Mouse (Mus musculus) G1E (cell line): Measurements from ENCODE around the gene Uroc1. TPM values are rescaled to one million over a fixed set of nuclear protein-coding genes. Genes with fewer than 3 reads are reported as not detected.

Source experiments
- ATAC-seq: 2 replicates; pipeline ENCODE4 v1.8.0; 2016; ENCODE audit warnings: mild to moderate bottlenecking; ENCODE audit not compliant: insufficient number of reproducible peaks, poor library complexity, low FRiP score, severe bottlenecking; ENCODE audit errors: extremely low read depth
- DNase-seq: peaks from one replicate; pipeline ENCODE4 v3.0.0; 2012; ENCODE audit warnings: low spot score
- H3K27me3 ChIP-seq: 2 replicates; pipeline ENCODE4 v1.6.1; 2012; ENCODE audit warnings: mild to moderate bottlenecking, low read length, inconsistent platforms; ENCODE audit not compliant: insufficient read depth
- H3K36me3 ChIP-seq: replicated peaks from 2 replicates; pipeline ENCODE3; 2012; ENCODE audit warnings: mild to moderate bottlenecking, inconsistent platforms
- H3K4me1 ChIP-seq: 2 replicates; pipeline ENCODE4 v1.6.1; 2012; ENCODE audit warnings: low read depth, low read length, inconsistent platforms, mixed read lengths; ENCODE audit not compliant: insufficient read depth
- H3K4me3 ChIP-seq: 2 replicates; pipeline ENCODE4 v1.5.1; 2012; ENCODE audit warnings: low read depth, mild to moderate bottlenecking, inconsistent platforms, low read length, moderate library complexity, mixed read lengths
- H3K9me3 ChIP-seq: replicated peaks from 2 replicates; pipeline ENCODE4 v1.6.1; 2012; ENCODE audit warnings: inconsistent platforms
- CTCF ChIP-seq: IDR thresholded peaks from 2 replicates; pipeline ENCODE4 v1.5.1; 2012; ENCODE audit warnings: low read depth, low read length, inconsistent platforms, mixed read lengths
- GATA1 ChIP-seq: IDR thresholded peaks from 2 replicates; pipeline ENCODE4 v1.6.1; 2012; ENCODE audit warnings: borderline replicate concordance, low read length, inconsistent platforms, mixed read lengths
- GATA2 ChIP-seq: IDR thresholded peaks from 2 replicates; pipeline ENCODE4 v1.6.1; 2012; ENCODE audit warnings: low read depth, low read length, inconsistent platforms, borderline replicate concordance
- POLR2AphosphoS5 ChIP-seq: IDR thresholded peaks from 2 replicates; pipeline ENCODE4 v1.6.1; 2012; ENCODE audit warnings: low read depth, low read length, inconsistent platforms; ENCODE audit not compliant: insufficient replicate concordance
- TAL1 ChIP-seq: conservative IDR thresholded peaks from 2 replicates; pipeline ENCODE4 v1.6.1; 2012; ENCODE audit warnings: low read depth, low read length, inconsistent platforms, mixed read lengths
- polyA plus RNA-seq: library from polyadenylated mRNA; stranded (reverse); fragments of >175 nt; gene quantifications from 2 replicates; pipeline ENCODE4 v1.2.3, GENCODE M21; 2012
- total RNA-seq, 2 experiments: library from RNA; stranded (forward) in 1 of 2; stranded (reverse) in 1 of 2; fragments of 200-1000 nt in 1 of 2; fragments of >200 nt in 1 of 2; fragmentation: Nextera tagmentation in 1 of 2; gene quantifications; 2 replicates each; pipeline ENCODE4 v1.2.3; 2014 to 2017

The Uroc1 gene
- total and polyA plus RNA-seq, 3 experiments: not detected

DNA sequence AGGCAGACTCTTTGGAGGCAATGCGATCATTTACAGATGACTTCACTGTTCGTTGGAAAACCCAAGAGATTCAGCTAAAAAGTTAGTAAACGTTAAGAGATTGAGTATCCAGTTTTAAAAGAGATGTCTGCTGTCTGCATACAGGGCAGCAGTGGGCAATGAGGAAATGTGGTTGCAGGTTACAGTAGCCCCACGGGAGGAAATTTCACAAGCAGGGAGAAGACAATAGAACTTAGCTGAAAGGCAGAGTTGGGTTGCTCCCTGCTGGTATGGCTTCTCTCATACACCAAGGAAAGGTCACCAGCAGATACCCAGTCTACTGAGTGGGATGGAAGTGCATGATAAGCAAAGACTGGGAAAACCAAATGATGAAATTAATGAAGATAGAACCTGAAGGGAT is 57.5 kb downstream of the Uroc1 start:
- TF ChIP-seq TAL1: no peak
- TF ChIP-seq CTCF: no peak
- TF ChIP-seq GATA2: no peak
- TF ChIP-seq GATA1: no peak
- no peak for TF ChIP-seq POLR2AphosphoS5
- no peaks in the 10 kb centered on the region for H3K27me3 ChIP-seq
- peaks cover 91% of the 10 kb centered on the region for H3K36me3 ChIP-seq
- H3K9me3 ChIP-seq: no peaks in the 10 kb centered on the region
- no peak for ATAC-seq
- no peak for DNase-seq
- no peak overlapping the region for H3K4me3 ChIP-seq
- no peaks in the 10 kb centered on the region for H3K4me1 ChIP-seq

GRCm38 (mm10) chr6:90393948-90394347 is 60.9 kb downstream of the Uroc1 start:
- Histone ChIP-seq H3K27me3 (no peaks in the 10 kb centered on the region), H3K4me3 (no peak overlapping the region), H3K4me1 (0 out of 2 replicates have a peak, but pooled peaks cover 2% of the 10 kb centered on the region), H3K36me3 (peaks cover 86% of the 10 kb centered on the region), H3K9me3 (no peaks in the 10 kb centered on the region)
- DNase-seq (no peak), ATAC-seq (no peak)
- TF ChIP-seq TAL1: no peak
- TF ChIP-seq GATA2: no peak
- TF ChIP-seq CTCF: no peak
- TF ChIP-seq GATA1: no peak
- no peak for TF ChIP-seq POLR2AphosphoS5

- ATAC-seq (no peak), DNase-seq (no peak)
- H3K27me3 ChIP-seq: no peaks in the 10 kb centered on the region
- 0 out of 2 replicates have a peak, but pooled peaks cover 2% of the 10 kb centered on the region for H3K4me1 ChIP-seq
- no peaks in the 10 kb centered on the region for H3K9me3 ChIP-seq
- TF ChIP-seq GATA2 (no peak), POLR2AphosphoS5 (no peak), GATA1 (no peak), CTCF (no peak)
- no peak overlapping the region for H3K4me3 ChIP-seq
- H3K36me3 ChIP-seq: peaks cover 88% of the 10 kb centered on the region
These were observed 62.7 kb downstream of the Uroc1 start for GRCm38 (mm10) chr6:90395751-90396150.

GRCm38 (mm10) chr6:90397291-90397690 is 64.2 kb downstream of the Uroc1 start:
- peaks cover 88% of the 10 kb centered on the region for H3K36me3 ChIP-seq
- no peak overlapping the region for H3K4me3 ChIP-seq
- H3K4me1 ChIP-seq: 0 out of 2 replicates have a peak, but pooled peaks cover 2% of the 10 kb centered on the region
- no peak for DNase-seq
- no peak for ATAC-seq
- no peaks in the 10 kb centered on the region for H3K9me3 ChIP-seq
- no peaks in the 10 kb centered on the region for H3K27me3 ChIP-seq
- TF ChIP-seq GATA2: no peak
- no peak for TF ChIP-seq POLR2AphosphoS5
- TF ChIP-seq GATA1: no peak
- TF ChIP-seq CTCF: no peak
- no peak for TF ChIP-seq TAL1

DNA sequence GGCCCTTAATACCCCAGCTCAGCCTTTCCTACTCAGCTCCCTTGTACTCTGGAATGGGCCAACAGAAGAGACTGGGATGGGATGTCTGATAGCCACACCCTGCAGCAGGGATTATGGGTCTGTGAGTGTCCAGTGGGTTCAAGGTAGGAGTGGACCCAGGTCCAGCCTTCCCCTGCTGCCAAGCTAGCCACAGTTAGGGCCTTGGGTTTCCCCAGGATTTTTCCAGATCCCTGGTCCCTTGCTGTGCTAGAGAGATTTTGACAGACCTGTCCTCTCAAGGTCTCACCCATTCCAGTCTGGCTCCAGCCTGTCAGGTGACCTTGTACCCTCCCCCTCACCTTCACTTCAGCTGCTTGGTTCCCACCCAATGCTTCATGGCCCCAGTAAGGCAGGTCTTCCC is 75.5 kb downstream of the Uroc1 start:
- TF ChIP-seq GATA2: no peak
- no peak for DNase-seq
- Histone ChIP-seq H3K27me3 (peaks cover 11% of the 10 kb centered on the region; the same call in 1 of the 2 replicates), H3K36me3 (peaks cover 23% of the 10 kb centered on the region), H3K4me1 (no peaks in the 10 kb centered on the region), H3K9me3 (no peaks in the 10 kb centered on the region), H3K4me3 (no peak overlapping the region)
- ATAC-seq: no peak

DNA sequence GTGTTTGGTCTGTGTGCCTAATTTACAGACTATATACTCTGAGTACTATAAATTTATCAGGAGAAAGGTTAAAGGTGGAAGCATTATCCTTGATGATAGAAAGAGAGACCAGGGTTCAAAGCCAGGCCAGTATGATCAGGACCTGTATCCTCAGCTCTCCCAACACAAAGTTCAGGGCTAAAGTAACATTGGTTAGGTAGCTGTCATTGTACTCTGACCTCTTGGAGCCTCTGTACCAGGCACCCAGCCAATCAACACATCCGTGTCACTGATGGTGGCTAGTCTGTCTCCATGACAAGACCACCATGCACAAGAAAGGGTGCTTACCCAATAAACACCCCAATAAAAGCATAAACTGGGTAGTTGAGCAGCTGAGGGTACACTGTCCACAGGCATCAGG is 77.9 kb downstream of the Uroc1 start:
- TF ChIP-seq GATA1: no peak
- TF ChIP-seq TAL1: no peak
- TF ChIP-seq CTCF: no peak
- TF ChIP-seq POLR2AphosphoS5: no peak
- TF ChIP-seq GATA2: no peak
- no peak for DNase-seq

DNA sequence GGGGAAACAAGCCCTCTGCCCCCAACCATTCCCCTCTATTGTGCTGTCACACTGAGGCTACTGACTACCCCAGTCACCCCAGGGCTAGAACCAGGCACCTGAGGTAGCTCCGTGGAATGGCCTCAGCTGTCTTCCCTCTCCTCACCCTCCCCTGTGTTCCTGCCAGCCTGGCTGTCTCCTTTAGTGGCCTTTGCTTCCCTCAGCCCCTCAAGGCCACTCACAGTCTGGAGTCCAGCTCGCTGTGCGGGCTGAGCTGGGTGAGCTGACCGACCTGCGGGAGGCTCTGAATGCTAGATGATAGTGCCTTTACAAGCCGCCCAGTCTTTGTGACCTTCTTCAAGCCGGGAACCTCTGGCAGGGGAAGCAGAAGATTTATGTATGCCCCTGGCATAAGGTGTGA is 78.8 kb downstream of the Uroc1 start:
- Histone ChIP-seq H3K27me3 (peaks cover 29% of the 10 kb centered on the region), H3K4me1 (no peaks in the 10 kb centered on the region), H3K36me3 (no peaks in the 10 kb centered on the region), H3K9me3 (no peaks in the 10 kb centered on the region), H3K4me3 (no peak overlapping the region)
- ATAC-seq (no peak), DNase-seq (no peak)
- no peak for TF ChIP-seq POLR2AphosphoS5
- TF ChIP-seq GATA1: no peak
- no peak for TF ChIP-seq GATA2
- no peak for TF ChIP-seq TAL1
- TF ChIP-seq CTCF: no peak

More for the DNA sequence above, 77.9 kb downstream of the Uroc1 start:
- Histone ChIP-seq H3K27me3 (peaks cover 25% of the 10 kb centered on the region; the same call in 1 of the 2 replicates), H3K4me1 (no peaks in the 10 kb centered on the region), H3K4me3 (no peak overlapping the region), H3K9me3 (no peaks in the 10 kb centered on the region), H3K36me3 (peaks cover 2% of the 10 kb centered on the region)
- ATAC-seq: no peak

Other genes starting within 250 kb of the Uroc1 start
- not detected in 2 replicates for gene Vmn1r50, start 231.9 kb upstream of the Uroc1 start, total RNA-seq (2014; fragmentation: Nextera tagmentation)
- 0.27 TPM in 1 of 2 replicates, not detected in the other for gene Vmn1r50, start 231.9 kb upstream of the Uroc1 start, total RNA-seq (2017)
- not detected in 2 replicates for gene Vmn1r50, start 231.9 kb upstream of the Uroc1 start, polyA plus RNA-seq
- not detected in 2 replicates for gene Vmn1r51, start 210.7 kb upstream of the Uroc1 start, total RNA-seq (2014; fragmentation: Nextera tagmentation)
- 0.11 and 0.17 TPM in 2 replicates for gene Vmn1r51, start 210.7 kb upstream of the Uroc1 start, total RNA-seq (2017)
- not detected in 2 replicates for gene Vmn1r51, start 210.7 kb upstream of the Uroc1 start, polyA plus RNA-seq
- gene Vmn1r52, start 158.5 kb upstream of the Uroc1 start, total RNA-seq (2014; fragmentation: Nextera tagmentation): not detected in 2 replicates
- gene Vmn1r52, start 158.5 kb upstream of the Uroc1 start, total RNA-seq (2017): 0.11 TPM in 1 of 2 replicates, not detected in the other
- not detected in 2 replicates for gene Vmn1r52, start 158.5 kb upstream of the Uroc1 start, polyA plus RNA-seq
- not detected in 2 replicates for gene V1ra8, start 130.5 kb upstream of the Uroc1 start, total RNA-seq (2014; fragmentation: Nextera tagmentation)
- 0.27 TPM in 1 of 2 replicates, not detected in the other for gene V1ra8, start 130.5 kb upstream of the Uroc1 start, total RNA-seq (2017)
- gene V1ra8, start 130.5 kb upstream of the Uroc1 start, polyA plus RNA-seq: not detected in 2 replicates
- gene Vmn1r53, start 108.8 kb upstream of the Uroc1 start, total RNA-seq (2014; fragmentation: Nextera tagmentation): not detected in 2 replicates
- 0.16 and 0.52 TPM in 2 replicates for gene Vmn1r53, start 108.8 kb upstream of the Uroc1 start, total RNA-seq (2017)
- not detected in 2 replicates for gene Vmn1r53, start 108.8 kb upstream of the Uroc1 start, polyA plus RNA-seq
- not detected in 2 replicates for gene Vmn1r54, start 87.0 kb upstream of the Uroc1 start, total RNA-seq (2014; fragmentation: Nextera tagmentation)
- 0.16 and 0.23 TPM in 2 replicates for gene Vmn1r54, start 87.0 kb upstream of the Uroc1 start, total RNA-seq (2017)
- not detected in 2 replicates for gene Vmn1r54, start 87.0 kb upstream of the Uroc1 start, polyA plus RNA-seq
- gene BC048671, start 32.1 kb upstream of the Uroc1 start, total RNA-seq (2014; fragmentation: Nextera tagmentation): not detected in 2 replicates
- gene BC048671, start 32.1 kb upstream of the Uroc1 start, total RNA-seq (2017): not detected in 2 replicates
- not detected in 2 replicates for gene BC048671, start 32.1 kb upstream of the Uroc1 start, polyA plus RNA-seq
- gene Chst13, start 8.1 kb upstream of the Uroc1 start, total RNA-seq (2014; fragmentation: Nextera tagmentation): not detected in 2 replicates
- 0.11 TPM in 1 of 2 replicates, not detected in the other for gene Chst13, start 8.1 kb upstream of the Uroc1 start, total RNA-seq (2017)
- 0.03 TPM in 1 of 2 replicates, not detected in the other for gene Chst13, start 8.1 kb upstream of the Uroc1 start, polyA plus RNA-seq
- gene Zxdc, start 36.2 kb downstream of the Uroc1 start, total RNA-seq (2014; fragmentation: Nextera tagmentation): 23.3 and 24.9 TPM in 2 replicates
- 19.0 and 19.7 TPM in 2 replicates for gene Zxdc, start 36.2 kb downstream of the Uroc1 start, total RNA-seq (2017)
- gene Zxdc, start 36.2 kb downstream of the Uroc1 start, polyA plus RNA-seq: 32.5 and 36.2 TPM in 2 replicates
- not detected in 2 replicates for gene Cfap100, start 95.5 kb downstream of the Uroc1 start, total RNA-seq (2014; fragmentation: Nextera tagmentation)
- 0.27 TPM in 1 of 2 replicates, not detected in the other for gene Cfap100, start 95.5 kb downstream of the Uroc1 start, total RNA-seq (2017)
- not detected in 2 replicates for gene Cfap100, start 95.5 kb downstream of the Uroc1 start, polyA plus RNA-seq
- gene Klf15, start 129.3 kb downstream of the Uroc1 start, total RNA-seq (2014; fragmentation: Nextera tagmentation): not detected in 2 replicates
- gene Klf15, start 129.3 kb downstream of the Uroc1 start, total RNA-seq (2017): 0.05 TPM in 1 of 2 replicates, not detected in the other
- not detected in 2 replicates for gene Klf15, start 129.3 kb downstream of the Uroc1 start, polyA plus RNA-seq
- not detected in 2 replicates for gene Aldh1l1, start 153.1 kb downstream of the Uroc1 start, total RNA-seq (2014; fragmentation: Nextera tagmentation)
- gene Aldh1l1, start 153.1 kb downstream of the Uroc1 start, total RNA-seq (2017): 0.05 TPM in 1 of 2 replicates, not detected in the other
- gene Aldh1l1, start 153.1 kb downstream of the Uroc1 start, polyA plus RNA-seq: not detected in 2 replicates